Mouse (Mus musculus) embryo, embryonic 10.5 days (tissue): Measurements from ENCODE around the gene D930020B18Rik.
A peak's percentile ranks its signal among the peaks of the same experiment; 100 is the strongest.

Experiments
- DNase-seq: peaks from one replicate; pipeline ENCODE4 v3.0.0-alpha.2; 2015; ENCODE audit warnings: low spot score

Gene D930020B18Rik

GRCm38 (mm10) chr10:121641272-121642053 lies at the start of gene D930020B18Rik:
Gene D930020B18Rik (plus strand): TSS chr10:121641588.
- DNase-seq = peak; percentile 74

DNA sequence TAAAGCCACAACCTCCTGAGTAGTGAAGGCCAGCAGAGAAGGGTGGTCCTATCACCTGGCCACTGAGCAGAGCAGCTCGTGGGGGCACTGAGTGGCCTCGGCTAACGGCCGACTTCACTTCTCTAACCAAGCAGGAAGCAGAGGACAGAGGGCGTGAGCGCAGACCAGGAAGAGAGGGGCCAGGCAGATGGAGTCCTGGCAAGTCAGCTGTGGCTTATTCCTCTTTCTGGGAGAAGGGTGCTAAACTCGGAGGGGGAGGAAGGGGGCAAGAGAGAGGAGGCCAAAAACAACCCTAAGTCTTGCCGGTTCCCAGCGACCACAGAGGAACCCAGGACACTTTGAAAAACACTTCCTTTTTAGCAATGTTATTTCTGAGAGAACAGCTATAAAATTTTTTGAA lies 44.8 kb upstream of the D930020B18Rik start:
- no peak for DNase-seq

DNA sequence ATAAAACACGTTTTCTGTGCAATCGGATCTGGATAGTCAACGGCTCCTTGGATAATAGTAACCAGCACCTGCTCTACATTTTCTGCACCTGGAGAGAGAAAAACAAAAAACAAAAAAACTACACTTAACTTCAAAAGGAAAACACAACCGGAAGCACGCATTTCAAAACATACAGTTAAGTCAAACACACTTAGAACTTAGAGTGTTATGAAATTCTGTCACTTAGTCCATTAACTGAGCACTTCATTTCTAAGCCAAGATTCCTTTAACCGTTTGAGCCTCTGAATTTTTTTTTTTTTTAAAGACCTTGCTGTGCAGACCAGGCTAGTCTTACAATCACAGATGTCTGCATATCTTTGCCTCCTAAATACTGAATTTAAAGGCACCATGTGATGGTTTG lies 40.1 kb upstream of the D930020B18Rik start:
- no peak for DNase-seq

GRCm38 (mm10) chr10:121603556-121603955 lies 37.8 kb upstream of the D930020B18Rik start:
- DNase-seq = no peak

DNA sequence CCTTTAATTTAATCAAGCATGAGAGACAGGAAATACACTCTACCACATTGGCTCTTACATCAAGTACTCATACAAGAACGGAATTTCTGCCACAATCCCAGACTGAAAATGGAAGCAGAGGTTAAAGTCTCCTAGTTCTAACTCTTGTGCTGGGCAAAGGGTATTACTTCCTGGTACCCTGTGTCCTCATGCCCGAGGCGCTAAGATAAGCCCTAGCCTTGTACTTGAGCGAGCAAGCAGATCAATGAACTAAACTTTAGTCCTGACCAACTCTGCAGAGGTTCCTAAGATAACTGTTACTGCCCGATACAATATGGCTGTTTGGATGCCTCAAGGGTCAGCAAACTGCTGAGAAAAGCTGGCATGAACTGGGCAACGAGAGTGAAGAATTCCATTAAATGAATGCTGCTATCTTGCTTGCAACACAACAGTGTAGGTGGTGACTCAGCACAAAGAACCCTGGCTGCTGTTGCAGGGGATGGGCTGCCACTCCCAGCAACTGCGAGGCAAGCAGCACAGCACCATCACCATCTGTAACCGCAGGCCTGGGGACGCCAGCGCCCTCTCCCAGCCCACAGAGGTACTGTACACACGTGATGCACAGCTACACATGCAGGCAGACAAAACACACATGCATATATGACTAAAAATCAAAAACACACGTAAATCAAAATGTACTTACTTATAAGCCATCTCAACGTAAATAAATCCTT lies 36.6 kb upstream of the D930020B18Rik start:
- DNase-seq = no peak

DNA sequence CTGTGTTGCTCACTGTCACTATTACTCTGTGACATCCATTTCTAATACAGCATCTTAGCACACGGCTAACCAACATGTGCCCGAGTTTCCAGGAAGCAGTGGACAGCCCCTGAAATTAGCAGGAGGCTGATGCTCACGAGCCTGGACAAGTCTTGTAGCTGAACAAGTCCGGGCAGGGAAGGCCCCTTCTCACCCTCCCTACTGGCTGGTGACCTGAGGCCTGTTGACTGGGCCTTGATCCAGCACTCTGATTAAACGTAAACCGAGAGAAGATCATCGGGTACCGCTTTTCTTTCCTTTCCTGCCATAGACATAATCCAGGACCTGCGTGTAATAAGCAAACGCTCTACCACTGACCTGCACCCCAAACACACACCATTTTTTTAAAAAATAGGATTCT lies 33.2 kb upstream of the D930020B18Rik start:
- DNase-seq = no peak

- no peak for DNase-seq
These were observed 29.8 kb upstream of the D930020B18Rik start for GRCm38 (mm10) chr10:121611587-121611986.

GRCm38 (mm10) chr10:121612448-121612847 lies 28.9 kb upstream of the D930020B18Rik start:
- DNase-seq = no peak

- DNase-seq = no peak
These were observed 27.8 kb upstream of the D930020B18Rik start for GRCm38 (mm10) chr10:121613570-121613969.

GRCm38 (mm10) chr10:121615146-121615870 lies 26.1 kb upstream of the D930020B18Rik start:
- no peak for DNase-seq

DNA sequence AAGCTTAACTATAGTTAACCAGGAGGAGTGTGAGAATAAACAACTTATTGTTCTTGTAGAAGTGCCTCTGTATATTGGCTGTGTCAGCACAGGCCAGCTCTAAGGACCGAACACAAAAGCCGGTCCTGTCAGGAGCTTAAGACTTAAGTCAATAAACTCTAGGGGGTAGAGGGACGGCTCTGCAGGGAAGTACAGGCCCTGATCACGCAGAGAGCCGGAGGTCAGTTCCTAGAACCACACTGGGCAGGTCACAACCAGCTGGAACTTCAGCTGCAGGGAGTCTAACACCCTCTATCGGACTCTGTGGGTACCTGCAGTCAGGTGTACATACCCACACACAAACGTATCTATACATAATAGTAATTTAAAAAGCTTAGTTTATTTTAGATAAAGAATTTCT lies 25.5 kb upstream of the D930020B18Rik start:
- DNase-seq = no peak

DNA sequence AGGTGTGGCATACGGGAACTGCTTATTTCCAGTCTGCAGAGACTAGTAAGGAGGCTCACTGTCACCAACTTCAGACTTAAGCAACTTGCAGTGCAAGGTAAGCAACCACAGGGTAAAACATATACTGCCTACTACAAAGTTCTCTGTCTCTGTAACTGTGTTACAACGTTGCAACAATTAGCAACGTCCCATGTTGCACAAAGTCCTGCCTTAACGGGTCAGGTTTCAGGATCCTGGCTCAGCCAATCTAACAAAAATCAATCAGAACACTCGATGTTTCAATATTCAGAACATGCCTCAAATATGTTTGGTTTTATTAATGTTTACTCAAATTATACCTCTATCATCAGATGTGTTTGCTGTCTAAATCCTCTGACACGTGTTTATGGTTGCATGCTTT lies 19.0 kb upstream of the D930020B18Rik start:
- DNase-seq = no peak

DNA sequence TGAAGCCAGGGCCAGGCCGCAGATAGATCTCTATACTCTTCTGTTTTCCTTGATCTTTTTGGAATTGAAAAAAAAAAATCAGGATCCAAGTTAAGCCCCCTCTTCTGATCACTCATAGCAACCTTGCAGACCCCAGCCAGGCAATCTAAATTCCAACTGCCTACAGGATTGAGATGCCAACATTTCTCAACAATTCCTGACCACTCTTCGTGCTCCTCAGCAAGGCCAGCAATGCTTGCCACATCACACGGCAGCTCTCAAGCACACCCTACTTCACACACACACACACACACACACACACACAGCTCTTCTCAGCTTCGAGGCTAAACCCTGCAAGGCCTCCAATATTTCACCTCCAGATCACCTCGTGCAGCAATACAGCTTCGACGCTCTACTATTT lies 17.7 kb upstream of the D930020B18Rik start:
- DNase-seq = no peak

- peak; percentile 34 for DNase-seq
These were observed 16.4 kb upstream of the D930020B18Rik start for GRCm38 (mm10) chr10:121625006-121625405.

DNA sequence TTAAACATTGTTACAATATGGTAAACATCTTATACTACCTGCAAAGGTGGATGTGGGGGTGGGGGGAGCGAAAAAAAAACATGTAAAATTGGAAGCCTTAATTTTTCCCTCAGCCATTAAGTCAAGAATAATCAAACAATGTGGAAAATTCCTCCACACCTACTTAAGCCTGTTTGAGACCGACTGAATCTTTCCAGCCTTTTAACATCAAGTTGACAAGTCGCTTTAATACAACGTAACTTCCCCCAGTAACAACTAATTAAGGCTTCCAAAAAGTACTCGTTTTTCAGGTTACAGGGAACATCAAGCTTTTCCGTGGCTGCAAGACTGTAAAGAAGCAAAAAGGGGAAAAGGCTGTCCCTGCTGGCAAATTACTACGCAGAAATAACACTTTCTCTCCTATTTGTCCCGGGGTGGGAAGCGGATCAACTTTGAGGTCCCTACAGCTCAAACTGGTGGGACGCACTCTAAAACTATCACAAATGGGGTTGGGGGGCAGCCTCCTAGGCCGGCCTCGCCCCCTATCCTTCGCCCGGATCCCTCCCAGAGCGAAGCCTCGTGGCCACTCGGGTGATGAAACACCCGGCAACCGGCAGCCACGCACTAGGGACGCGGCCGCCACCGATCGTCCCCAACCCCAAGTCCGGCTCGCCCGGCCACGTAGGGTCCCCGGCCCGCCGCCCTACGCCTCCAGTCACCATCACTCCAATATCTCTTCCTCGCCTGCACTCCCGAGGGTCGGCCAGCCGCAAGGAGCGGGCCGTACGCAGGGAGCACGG lies 15.8 kb upstream of the D930020B18Rik start:
- DNase-seq = peak; percentile 53

DNA sequence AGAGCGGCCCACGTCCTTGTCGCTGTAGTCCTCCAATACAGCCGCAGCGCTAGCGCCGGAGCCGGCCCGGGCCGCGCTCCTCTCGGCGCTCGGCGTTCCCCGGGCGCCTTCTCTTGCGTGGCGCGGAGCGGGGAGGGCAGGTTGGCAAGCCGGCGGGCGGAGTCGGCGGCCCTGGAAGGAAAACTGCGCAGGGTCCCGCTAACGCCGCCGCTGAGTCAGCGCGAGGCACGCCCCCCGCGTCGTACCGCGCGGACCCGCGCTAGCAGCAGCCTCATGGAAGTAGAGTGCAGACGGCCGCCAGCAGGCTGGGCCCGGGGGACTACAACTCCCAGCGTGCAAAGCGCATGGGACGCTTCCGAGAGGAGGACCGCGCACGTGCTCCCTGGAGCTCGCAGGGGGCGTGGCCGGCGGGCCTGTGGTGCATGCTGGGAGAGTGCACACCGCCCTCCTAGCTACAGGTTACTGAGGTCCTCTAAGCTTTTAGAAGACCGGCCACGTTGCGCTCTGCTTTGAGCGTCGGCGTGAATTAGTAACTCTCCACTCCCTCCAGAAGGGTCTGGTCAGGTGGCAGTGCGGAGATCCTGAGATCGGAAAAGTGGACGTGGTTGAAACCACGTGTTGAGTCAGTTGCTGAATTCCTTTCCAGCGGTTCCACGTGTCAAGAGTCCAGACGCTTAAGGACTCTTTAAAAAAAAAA lies 15.1 kb upstream of the D930020B18Rik start, which contains the start of gene Xpot:
Xpot (minus strand) TSS at position 147 of the 697 bp plus-strand sequence.
- peak; percentile 98 for DNase-seq

- no peak for DNase-seq
These were observed 14.1 kb upstream of the D930020B18Rik start for GRCm38 (mm10) chr10:121627216-121627852.

- no peak for DNase-seq
These were observed 12.8 kb upstream of the D930020B18Rik start for GRCm38 (mm10) chr10:121628561-121629040.

DNA sequence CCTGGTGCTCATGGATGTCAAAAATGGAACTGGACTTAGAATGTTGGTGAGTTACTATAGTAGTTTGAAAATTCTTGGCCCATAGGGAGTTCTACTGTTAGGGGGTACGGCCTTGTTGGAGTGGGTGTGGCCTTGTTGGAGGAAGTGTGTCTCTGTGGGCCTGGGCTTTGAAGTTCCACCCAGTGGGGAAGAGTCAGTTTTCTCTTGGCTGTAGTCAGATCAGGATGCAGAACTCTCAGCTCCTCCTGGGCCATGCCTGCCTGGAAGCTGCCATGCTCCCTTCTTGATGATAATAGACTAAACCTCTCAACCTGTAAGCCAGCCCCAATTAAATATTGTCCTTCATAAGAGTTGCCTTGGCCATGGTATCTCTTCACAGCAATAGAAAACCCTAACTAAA lies 7.2 kb upstream of the D930020B18Rik start:
- no peak for DNase-seq

DNA sequence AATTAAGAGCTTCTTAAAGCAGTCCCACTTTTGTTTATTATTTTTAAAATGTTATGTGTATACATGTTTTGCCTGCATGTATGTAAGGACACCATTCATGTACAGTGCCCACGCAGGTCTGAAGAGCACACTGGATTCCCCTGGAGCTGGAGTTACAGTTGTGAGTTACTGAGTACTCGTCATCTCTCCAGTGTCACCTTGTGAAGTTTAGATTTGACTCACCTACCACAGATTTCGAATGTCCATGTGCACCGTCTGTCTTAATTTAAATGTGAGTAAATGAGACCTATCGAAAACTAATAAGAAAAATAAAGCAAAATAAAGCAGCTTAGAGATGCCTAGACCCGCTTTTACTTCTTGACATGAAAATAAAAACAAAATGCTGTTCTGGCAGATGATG lies 5.1 kb upstream of the D930020B18Rik start:
- no peak for DNase-seq

GRCm38 (mm10) chr10:121639573-121639972 lies 1.8 kb upstream of the D930020B18Rik start:
- DNase-seq = no peak
